Mouse (Mus musculus) common myeloid progenitor, adult 5-6 weeks (primary cell): ENCODE measurements at regions not wholly inside any gene's neighbourhood (a gene's known extent, or its start where the extent isn't known, plus 50 kb on each side); places are given as distances from the start of the nearest gene placed in this dataset.
A peak's percentile ranks its signal among the peaks of the same experiment; 100 is the strongest.

Source experiments
- ATAC-seq: replicated peaks from 2 replicates; pipeline ENCODE4 v1.8.0; 2016; ENCODE audit warnings: low read depth, mild to moderate bottlenecking, moderate TSS enrichment, inconsistent platforms; ENCODE audit not compliant: poor library complexity, severe bottlenecking

GRCm38 (mm10) chr9:30021981-30022380 is 59.0 kb upstream of the Ntm start:
- ATAC-seq = no peak

GRCm38 (mm10) chr9:30025275-30025674 is 62.3 kb upstream of the Ntm start:
- no peak for ATAC-seq

- ATAC-seq = no peak
These were observed 64.0 kb upstream of the Ntm start for GRCm38 (mm10) chr9:30026939-30027338.

- ATAC-seq = no peak
These were observed 77.5 kb upstream of the Ntm start for GRCm38 (mm10) chr9:30040396-30040795.

GRCm38 (mm10) chr9:30064551-30064950 is 101.6 kb upstream of the Ntm start:
- ATAC-seq = no peak

GRCm38 (mm10) chr9:30067980-30068379 is 105.0 kb upstream of the Ntm start:
- ATAC-seq = no peak

- no peak for ATAC-seq
These were observed 112.3 kb upstream of the Ntm start for GRCm38 (mm10) chr9:30075233-30075632.

GRCm38 (mm10) chr9:30076006-30076405 is 113.1 kb upstream of the Ntm start:
- no peak for ATAC-seq

GRCm38 (mm10) chr9:30076482-30076881 is 113.5 kb upstream of the Ntm start:
- ATAC-seq = no peak

GRCm38 (mm10) chr9:30101942-30102341 is 139.0 kb upstream of the Ntm start:
- ATAC-seq = no peak

GRCm38 (mm10) chr9:30122371-30122770 is 159.4 kb upstream of the Ntm start:
- no peak for ATAC-seq

GRCm38 (mm10) chr9:30129151-30129550 is 166.2 kb upstream of the Ntm start:
- ATAC-seq = no peak

- ATAC-seq = no peak
These were observed 168.7 kb upstream of the Ntm start for GRCm38 (mm10) chr9:30131626-30132025.

- no peak for ATAC-seq
These were observed 171.4 kb upstream of the Ntm start for GRCm38 (mm10) chr9:30134303-30134702.

GRCm38 (mm10) chr9:30137611-30138287 is 174.8 kb upstream of the Ntm start:
- peak; percentile 92 for ATAC-seq

- ATAC-seq = no peak
These were observed 177.2 kb upstream of the Ntm start for GRCm38 (mm10) chr9:30140188-30140587.

- no peak for ATAC-seq
These were observed 178.2 kb upstream of the Ntm start for GRCm38 (mm10) chr9:30141186-30141585.

GRCm38 (mm10) chr9:30142806-30143458 is 180.0 kb upstream of the Ntm start:
- ATAC-seq = no peak

- ATAC-seq = no peak
These were observed 186.8 kb upstream of the Ntm start for GRCm38 (mm10) chr9:30149481-30150468.

GRCm38 (mm10) chr9:30151173-30151572 is 188.2 kb upstream of the Ntm start:
- ATAC-seq = no peak

GRCm38 (mm10) chr9:30166235-30166752 is 203.4 kb upstream of the Ntm start:
- ATAC-seq = no peak
